Mouse (Mus musculus): ENCODE data around the gene Fndc11.

DNA sequence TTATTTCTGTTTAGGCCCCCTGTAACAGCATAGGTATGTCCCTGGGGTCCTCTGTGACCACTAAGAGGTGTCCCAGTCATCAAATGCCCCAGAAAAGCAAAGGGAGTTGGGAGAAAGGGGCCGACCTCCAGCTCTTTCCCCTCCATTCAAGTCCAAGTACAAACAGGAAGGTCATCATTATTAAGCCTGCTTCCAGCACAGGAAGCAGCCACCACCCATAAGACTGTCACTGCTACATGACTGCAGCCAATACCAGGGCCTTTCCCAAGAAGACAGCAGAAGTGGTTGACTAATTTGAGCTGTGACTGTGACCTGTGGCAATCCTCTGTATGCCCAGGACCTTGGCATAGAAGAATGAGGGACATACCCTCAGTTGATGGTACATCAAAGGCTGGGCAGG is 8.5 kb downstream of the Fndc11 start:
- no peak for TF ChIP-seq SMC3 (IDR thresholded peaks at IDR 0.05; ENCODE audit: low read depth, low read length)
- no peak for TF ChIP-seq RAD21 (IDR thresholded peaks at IDR 0.05; ENCODE audit: low read depth, low read length)
- no peak for TF ChIP-seq POLR2A (IDR thresholded peaks at IDR 0.05; ENCODE audit: control insufficient read depth in 1 of 2, insufficient read depth in 1 of 2, low read depth in 1 of 2, low read length in 2 of 2, poor library complexity in 1 of 2)
- TF ChIP-seq BHLHE40 (IDR thresholded peaks at IDR 0.05; ENCODE audit: borderline replicate concordance, low read depth, low read length) = no peak
- TF ChIP-seq TAL1 (IDR thresholded peaks at IDR 0.05; ENCODE audit: low read length) = no peak
- no peak for TF ChIP-seq ZC3H11A (IDR thresholded peaks at IDR 0.05; ENCODE audit: low read depth, low read length)
- no peak for TF ChIP-seq ETS1 (IDR thresholded peaks at IDR 0.05; ENCODE audit: low read depth, low read length)
- TF ChIP-seq NELFE (IDR thresholded peaks at IDR 0.05; ENCODE audit: low read depth, low read length) = no peak
- TF ChIP-seq CHD1 (IDR thresholded peaks at IDR 0.05; ENCODE audit: low read depth, low read length) = no peak
- no peak for TF ChIP-seq CTCF (IDR thresholded peaks at IDR 0.05 in 2 of 3, conservative IDR thresholded peaks at IDR 0.05 in 1 of 3; ENCODE audit: control insufficient read depth in 1 of 3, insufficient read depth in 1 of 3, low read depth in 2 of 3, low read length in 3 of 3, poor library complexity in 1 of 3, severe bottlenecking in 1 of 3)
- TF ChIP-seq JUND (IDR thresholded peaks at IDR 0.05; ENCODE audit: low read depth, low read length) = no peak
- TF ChIP-seq MAFK (IDR thresholded peaks at IDR 0.05; ENCODE audit: borderline replicate concordance, low read depth, low read length) = no peak
- TF ChIP-seq CHD2 (IDR thresholded peaks at IDR 0.05; ENCODE audit: low read length) = no peak

Measured in MEL (cell line).